Mouse (Mus musculus): ENCODE measurements at regions not wholly inside any gene's neighbourhood (a gene's known extent, or its start where the extent isn't known, plus 50 kb on each side); places are given as distances from the start of the nearest gene placed in this dataset.

DNA sequence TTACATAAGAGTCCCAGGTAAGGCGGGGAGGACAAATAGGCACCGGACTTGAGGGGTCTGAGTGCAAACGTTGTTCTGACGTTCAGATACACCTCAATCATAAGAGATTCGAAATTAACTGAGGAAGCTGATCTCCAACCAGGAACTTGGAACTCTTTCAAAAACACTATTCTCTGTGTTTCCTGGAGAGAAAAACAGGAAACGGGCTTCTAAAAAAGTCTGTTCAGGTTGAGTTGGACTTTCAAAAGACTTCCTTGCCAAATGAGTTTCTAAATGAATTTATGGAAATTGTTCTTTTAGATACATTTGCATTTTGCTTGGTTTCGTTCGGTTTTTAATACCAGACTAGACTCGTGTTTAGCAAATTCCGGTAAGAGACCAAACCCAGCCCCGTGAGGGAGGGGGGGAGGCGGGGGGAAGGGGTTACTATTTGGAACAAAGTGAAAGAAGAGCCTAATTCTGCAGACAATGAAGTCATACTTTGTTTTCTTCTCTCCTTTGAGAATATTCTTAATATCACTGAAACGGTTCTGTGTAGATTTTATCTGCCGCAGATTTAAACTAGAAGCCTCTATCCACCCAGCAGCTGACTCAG lies 432.3 kb upstream of the Acvr2a start:
- Histone ChIP-seq H3K4me1 (ENCODE audit: control insufficient read depth, low read depth, low read length) (no peaks in the 10 kb centered on the region), H3K36me3 (ENCODE audit: control insufficient read depth, insufficient read depth) (no peaks in the 10 kb centered on the region), H3K9ac (ENCODE audit: low read depth, low read length) (no peak overlapping the region), H3K4me3 (ENCODE audit: low read depth, low read length) (no peak overlapping the region), H3K27me3 (ENCODE audit: control insufficient read depth, insufficient read depth, low read depth, low read length) (no peaks in the 10 kb centered on the region), H3K4me2 (ENCODE audit: low read depth, low read length) (no peak overlapping the region), H3K9me3 (replicated peaks; ENCODE audit: control insufficient read depth, low read length) (no peaks in the 10 kb centered on the region), H3K27ac (ENCODE audit: low read length) (no peak overlapping the region)
- ATAC-seq (ENCODE audit: low read depth): no peak
- 54% methylated on average over 14 of the region's 14 CpGs for WGBS (ENCODE audit: insufficient replicate concordance)

GRCm38 (mm10) chr2:48398504-48398903 lies 415.4 kb upstream of the Acvr2a start:
- Histone ChIP-seq H3K4me1 (ENCODE audit: control insufficient read depth, low read depth, low read length) (peaks cover 3% of the 10 kb centered on the region; the same call in 1 of the 2 replicates), H3K9ac (ENCODE audit: low read depth, low read length) (no peak overlapping the region), H3K4me2 (ENCODE audit: low read depth, low read length) (no peak overlapping the region), H3K9me3 (replicated peaks; ENCODE audit: control insufficient read depth, low read length) (no peaks in the 10 kb centered on the region), H3K4me3 (ENCODE audit: low read depth, low read length) (no peak overlapping the region), H3K27me3 (ENCODE audit: control insufficient read depth, insufficient read depth, low read depth, low read length) (no peaks in the 10 kb centered on the region), H3K36me3 (ENCODE audit: control insufficient read depth, insufficient read depth) (no peaks in the 10 kb centered on the region), H3K27ac (ENCODE audit: low read length) (no peak overlapping the region)
- WGBS (ENCODE audit: insufficient replicate concordance): 63% methylated on average over 1 of the region's 1 CpGs
- no peak for ATAC-seq (ENCODE audit: low read depth)

DNA sequence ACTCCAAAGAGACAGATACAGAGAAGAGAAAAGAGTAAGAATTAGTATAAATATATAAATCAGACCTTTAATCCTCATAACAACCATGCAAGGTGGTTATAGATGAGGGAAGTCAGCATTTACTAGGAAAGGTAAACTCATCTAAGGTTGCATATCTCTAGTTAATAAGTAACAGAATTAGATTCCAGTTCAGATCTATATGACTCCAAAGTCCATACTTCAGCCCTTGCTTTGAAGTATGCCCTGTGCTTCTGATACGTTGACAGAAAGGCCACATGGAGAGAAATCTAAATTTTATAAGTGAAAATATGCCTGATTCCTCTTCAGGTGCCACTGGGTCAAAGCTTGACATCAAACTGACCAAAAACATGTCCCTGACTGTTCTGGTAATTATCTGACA lies 414.7 kb upstream of the Acvr2a start:
- Histone ChIP-seq H3K4me2 (ENCODE audit: low read depth, low read length) (peak overlapping the region; percentile 11; the same call in 1 of the 2 replicates), H3K36me3 (ENCODE audit: control insufficient read depth, insufficient read depth) (no peaks in the 10 kb centered on the region), H3K4me3 (ENCODE audit: low read depth, low read length) (no peak overlapping the region), H3K9me3 (replicated peaks; ENCODE audit: control insufficient read depth, low read length) (no peaks in the 10 kb centered on the region), H3K9ac (ENCODE audit: low read depth, low read length) (no peak overlapping the region), H3K27ac (ENCODE audit: low read length) (no peak overlapping the region), H3K27me3 (ENCODE audit: control insufficient read depth, insufficient read depth, low read depth, low read length) (no peaks in the 10 kb centered on the region), H3K4me1 (ENCODE audit: control insufficient read depth, low read depth, low read length) (peaks cover 3% of the 10 kb centered on the region; the same call in 1 of the 2 replicates)
- ATAC-seq (ENCODE audit: low read depth): peak; percentile 83
- WGBS (ENCODE audit: insufficient replicate concordance): 47% methylated on average over 1 of the region's 1 CpGs

DNA sequence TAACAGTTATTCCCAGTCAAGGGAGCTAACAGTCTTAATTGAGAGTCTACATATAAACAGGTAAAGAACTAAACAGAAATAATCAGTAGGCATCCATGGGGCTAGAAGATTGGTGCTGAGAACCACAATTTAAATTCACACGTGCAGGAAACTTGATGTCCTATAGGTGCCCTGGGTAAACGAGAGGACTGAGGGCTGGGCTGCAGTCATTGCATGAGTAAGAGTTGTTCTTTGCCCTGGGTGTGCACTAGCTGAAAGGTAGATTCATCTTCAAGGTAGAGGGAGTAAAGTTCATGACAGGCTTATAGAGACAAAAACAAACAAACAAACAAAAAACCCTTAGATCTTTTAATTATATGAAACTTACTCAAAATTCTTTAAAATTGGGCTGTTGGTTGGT lies 411.1 kb upstream of the Acvr2a start:
- no peak overlapping the region for H3K4me2 ChIP-seq (ENCODE audit: low read depth, low read length)
- ATAC-seq (ENCODE audit: low read depth): no peak
- no peaks in the 10 kb centered on the region for H3K27me3 ChIP-seq (ENCODE audit: control insufficient read depth, insufficient read depth, low read depth, low read length)
- H3K4me3 ChIP-seq (ENCODE audit: low read depth, low read length): no peak overlapping the region
- WGBS (ENCODE audit: insufficient replicate concordance): 32% methylated on average over 2 of the region's 2 CpGs
- no peaks in the 10 kb centered on the region for H3K36me3 ChIP-seq (ENCODE audit: control insufficient read depth, insufficient read depth)
- H3K4me1 ChIP-seq (ENCODE audit: control insufficient read depth, low read depth, low read length): peaks cover 3% of the 10 kb centered on the region; the same call in 1 of the 2 replicates
- no peak overlapping the region for H3K27ac ChIP-seq (ENCODE audit: low read length)
- no peak overlapping the region for H3K9ac ChIP-seq (ENCODE audit: low read depth, low read length)
- H3K9me3 ChIP-seq (replicated peaks; ENCODE audit: control insufficient read depth, low read length): no peaks in the 10 kb centered on the region

- no peaks in the 10 kb centered on the region for H3K27me3 ChIP-seq (ENCODE audit: control insufficient read depth, insufficient read depth, low read depth, low read length)
- ATAC-seq (ENCODE audit: low read depth): no peak; the same call in 1 of the 2 replicates
- 52% methylated on average over 3 of the region's 3 CpGs for WGBS (ENCODE audit: insufficient replicate concordance)
- no peak overlapping the region for H3K4me3 ChIP-seq (ENCODE audit: low read depth, low read length)
- H3K27ac ChIP-seq (ENCODE audit: low read length): no peak overlapping the region
- no peak overlapping the region for H3K4me2 ChIP-seq (ENCODE audit: low read depth, low read length)
- no peak overlapping the region for H3K9ac ChIP-seq (ENCODE audit: low read depth, low read length)
- no peaks in the 10 kb centered on the region for H3K9me3 ChIP-seq (replicated peaks; ENCODE audit: control insufficient read depth, low read length)
- H3K4me1 ChIP-seq (ENCODE audit: control insufficient read depth, low read depth, low read length): peaks cover 3% of the 10 kb centered on the region; the same call in 1 of the 2 replicates
- H3K36me3 ChIP-seq (ENCODE audit: control insufficient read depth, insufficient read depth): no peaks in the 10 kb centered on the region
Observed at GRCm38 (mm10) chr2:48404460-48404859, 409.4 kb upstream of the Acvr2a start.

GRCm38 (mm10) chr2:48407876-48408275 lies 406.0 kb upstream of the Acvr2a start:
- Histone ChIP-seq H3K9ac (ENCODE audit: low read depth, low read length) (no peak overlapping the region), H3K4me1 (ENCODE audit: control insufficient read depth, low read depth, low read length) (no peaks in the 10 kb centered on the region), H3K4me2 (ENCODE audit: low read depth, low read length) (no peak overlapping the region), H3K27ac (ENCODE audit: low read length) (no peak overlapping the region), H3K4me3 (ENCODE audit: low read depth, low read length) (no peak overlapping the region), H3K36me3 (ENCODE audit: control insufficient read depth, insufficient read depth) (no peaks in the 10 kb centered on the region), H3K27me3 (ENCODE audit: control insufficient read depth, insufficient read depth, low read depth, low read length) (no peaks in the 10 kb centered on the region), H3K9me3 (replicated peaks; ENCODE audit: control insufficient read depth, low read length) (no peaks in the 10 kb centered on the region)
- no peak for ATAC-seq (ENCODE audit: low read depth)
- 65% methylated on average over 5 of the region's 5 CpGs for WGBS (ENCODE audit: insufficient replicate concordance)

DNA sequence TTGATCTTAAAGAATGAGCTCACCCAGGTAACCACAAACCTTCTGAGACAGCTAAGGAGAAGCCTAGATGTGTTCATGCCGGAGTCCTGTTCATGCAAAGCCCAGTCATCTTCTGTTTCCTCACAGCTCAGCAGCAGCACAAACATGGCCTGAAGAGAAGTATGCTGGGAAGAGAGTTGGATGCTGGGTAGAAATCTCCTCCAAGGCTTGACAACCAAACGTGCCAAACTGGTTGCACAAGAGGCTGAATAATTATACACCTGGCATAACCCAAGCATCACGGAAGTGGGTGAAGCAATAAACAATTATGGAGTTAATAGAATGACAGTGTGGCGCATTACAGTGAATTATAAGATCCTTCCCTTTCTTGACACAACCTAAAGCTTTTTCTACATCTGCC lies 404.0 kb upstream of the Acvr2a start:
- Histone ChIP-seq H3K27ac (ENCODE audit: low read length) (no peak overlapping the region), H3K4me1 (ENCODE audit: control insufficient read depth, low read depth, low read length) (no peaks in the 10 kb centered on the region), H3K36me3 (ENCODE audit: control insufficient read depth, insufficient read depth) (no peaks in the 10 kb centered on the region), H3K9me3 (replicated peaks; ENCODE audit: control insufficient read depth, low read length) (no peaks in the 10 kb centered on the region), H3K4me3 (ENCODE audit: low read depth, low read length) (no peak overlapping the region), H3K4me2 (ENCODE audit: low read depth, low read length) (no peak overlapping the region), H3K9ac (ENCODE audit: low read depth, low read length) (no peak overlapping the region), H3K27me3 (ENCODE audit: control insufficient read depth, insufficient read depth, low read depth, low read length) (no peaks in the 10 kb centered on the region)
- 64% methylated on average over 4 of the region's 4 CpGs for WGBS (ENCODE audit: insufficient replicate concordance)
- no peak for ATAC-seq (ENCODE audit: low read depth)

GRCm38 (mm10) chr2:48411392-48411791 lies 402.5 kb upstream of the Acvr2a start:
- no peaks in the 10 kb centered on the region for H3K4me1 ChIP-seq (ENCODE audit: control insufficient read depth, low read depth, low read length)
- H3K27ac ChIP-seq (ENCODE audit: low read length): no peak overlapping the region
- H3K36me3 ChIP-seq (ENCODE audit: control insufficient read depth, insufficient read depth): no peaks in the 10 kb centered on the region
- no peak overlapping the region for H3K4me3 ChIP-seq (ENCODE audit: low read depth, low read length)
- no peaks in the 10 kb centered on the region for H3K9me3 ChIP-seq (replicated peaks; ENCODE audit: control insufficient read depth, low read length)
- H3K9ac ChIP-seq (ENCODE audit: low read depth, low read length): no peak overlapping the region
- 82% methylated on average over 1 of the region's 1 CpGs for WGBS (ENCODE audit: insufficient replicate concordance)
- no peaks in the 10 kb centered on the region for H3K27me3 ChIP-seq (ENCODE audit: control insufficient read depth, insufficient read depth, low read depth, low read length)
- no peak for ATAC-seq (ENCODE audit: low read depth)
- H3K4me2 ChIP-seq (ENCODE audit: low read depth, low read length): no peak overlapping the region

DNA sequence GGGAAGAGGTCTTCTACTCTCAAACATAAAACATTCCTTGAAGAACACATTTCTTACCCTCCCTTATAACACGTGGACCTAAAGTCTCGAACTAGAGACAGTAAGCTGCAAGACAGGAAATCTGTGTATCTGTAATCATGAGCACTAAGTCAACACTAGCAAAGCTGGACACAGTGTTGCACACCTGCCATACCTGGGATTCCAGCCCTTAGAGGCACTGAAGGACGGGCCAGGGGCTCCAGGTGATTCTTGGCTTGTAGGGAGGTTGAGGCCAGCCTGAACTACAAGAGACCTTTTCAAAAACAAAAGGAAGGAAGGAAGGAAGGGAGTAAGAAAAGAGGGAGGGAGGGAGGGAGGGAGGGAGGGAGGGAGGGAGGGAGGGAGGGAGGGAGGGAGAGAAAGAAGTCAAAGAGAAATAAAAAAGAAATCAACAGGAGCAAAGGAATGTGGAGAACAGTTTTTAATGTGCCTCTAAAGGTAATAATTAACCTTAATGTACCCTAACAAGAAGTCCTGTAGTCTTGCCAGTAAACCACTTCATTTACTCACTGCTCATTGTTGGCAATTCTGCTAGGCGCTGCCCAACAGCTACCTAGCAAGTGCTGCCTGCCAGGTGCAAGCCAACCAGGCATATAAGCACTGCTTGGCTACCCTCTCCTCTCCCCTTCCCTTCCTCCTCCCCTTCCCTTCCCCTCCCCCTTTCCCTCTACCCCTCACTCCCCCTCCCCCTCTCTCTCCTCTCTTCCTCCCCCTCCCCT lies 401.0 kb upstream of the Acvr2a start:
- Histone ChIP-seq H3K36me3 (ENCODE audit: control insufficient read depth, insufficient read depth) (no peaks in the 10 kb centered on the region), H3K4me3 (ENCODE audit: low read depth, low read length) (no peak overlapping the region), H3K4me2 (ENCODE audit: low read depth, low read length) (no peak overlapping the region), H3K9me3 (replicated peaks; ENCODE audit: control insufficient read depth, low read length) (no peaks in the 10 kb centered on the region), H3K9ac (ENCODE audit: low read depth, low read length) (no peak overlapping the region), H3K27me3 (ENCODE audit: control insufficient read depth, insufficient read depth, low read depth, low read length) (no peaks in the 10 kb centered on the region), H3K27ac (ENCODE audit: low read length) (no peak overlapping the region), H3K4me1 (ENCODE audit: control insufficient read depth, low read depth, low read length) (no peaks in the 10 kb centered on the region)
- ATAC-seq (ENCODE audit: low read depth): 0 out of 2 replicates have a peak, but pooled peaks have one; percentile 7
- WGBS (ENCODE audit: insufficient replicate concordance): 47% methylated on average over 4 of the region's 4 CpGs

Measured in liver, embryonic 16.5 days (tissue).